Mouse (Mus musculus) neutrophil, adult 5-6 weeks (primary cell): Measurements from ENCODE around the gene Gpr108. TPM values are rescaled to one million over a fixed set of nuclear protein-coding genes. Genes with fewer than 3 reads are reported as not detected.
"Not testable (repeated sequence)": the region's sequence is repeated elsewhere in the genome, so short reads cannot be mapped to it uniquely, and the experiment has no call there.

Experiments used
- ATAC-seq: fragments of 151-379, 151-347 bp; 2 replicates; pipeline ENCODE4 v1.8.0; 2017; ENCODE audit warnings: mild to moderate bottlenecking, moderate TSS enrichment; ENCODE audit not compliant: insufficient number of reproducible peaks, poor library complexity, low FRiP score, severe bottlenecking; ENCODE audit errors: extremely low read depth
- total RNA-seq: library from RNA; stranded (forward); fragments of 200-1000 nt; gene quantifications from 2 replicates; pipeline ENCODE4 v1.2.3, GENCODE M21; 2017

Gpr108 gene
- 26.2 and 34.1 TPM in 2 replicates for total RNA-seq

- peak; percentile 62 for ATAC-seq
Observed at GRCm38 (mm10) chr17:57248201-57248699, at the start of gene Gpr108. TSS of gene Gpr108 (minus strand) at chr17:57248446.

GRCm38 (mm10) chr17:57297040-57297439, 48.8 kb upstream of the Gpr108 start:
- no peak for ATAC-seq

GRCm38 (mm10) chr17:57295935-57296334, 47.7 kb upstream of the Gpr108 start:
- no peak for ATAC-seq

- ATAC-seq = no peak
Observed at GRCm38 (mm10) chr17:57292968-57293367, 44.7 kb upstream of the Gpr108 start.

- ATAC-seq = no peak
Observed at GRCm38 (mm10) chr17:57292302-57292701, 44.1 kb upstream of the Gpr108 start.

GRCm38 (mm10) chr17:57290671-57291055, 42.4 kb upstream of the Gpr108 start:
- peak; percentile 49 for ATAC-seq

- ATAC-seq = peak; percentile 25
Observed at GRCm38 (mm10) chr17:57290001-57290670, 41.9 kb upstream of the Gpr108 start.

- no peak for ATAC-seq
Observed at GRCm38 (mm10) chr17:57289252-57289651, 41.0 kb upstream of the Gpr108 start.

- ATAC-seq = no peak
Observed at GRCm38 (mm10) chr17:57286718-57287355, 38.6 kb upstream of the Gpr108 start.

- peak; percentile 46; the same call in 1 of the 2 replicates for ATAC-seq
Observed at GRCm38 (mm10) chr17:57285077-57285476, 36.8 kb upstream of the Gpr108 start.

- no peak for ATAC-seq
Observed at GRCm38 (mm10) chr17:57283906-57284305, 35.7 kb upstream of the Gpr108 start.

GRCm38 (mm10) chr17:57280411-57280810, 32.2 kb upstream of the Gpr108 start:
- ATAC-seq = no peak

- ATAC-seq = peak; percentile 3; the same call in 1 of the 2 replicates
Observed at GRCm38 (mm10) chr17:57279591-57280224, 31.5 kb upstream of the Gpr108 start.

- ATAC-seq = peak; percentile 74
Observed at GRCm38 (mm10) chr17:57278943-57279590, 30.8 kb upstream of the Gpr108 start, which contains the start of gene Vav1. TSS of gene Vav1 (plus strand) at chr17:57279100.

- ATAC-seq = no peak
Observed at GRCm38 (mm10) chr17:57278537-57278936, 30.3 kb upstream of the Gpr108 start.

GRCm38 (mm10) chr17:57277598-57278261, 29.5 kb upstream of the Gpr108 start:
- ATAC-seq = not testable (repeated sequence)

GRCm38 (mm10) chr17:57276634-57277121, 28.4 kb upstream of the Gpr108 start:
- peak; percentile 50 for ATAC-seq

- no peak for ATAC-seq
Observed at GRCm38 (mm10) chr17:57275997-57276351, 27.7 kb upstream of the Gpr108 start.
